Mouse (Mus musculus) cortical plate, adult 2 months (tissue): Measurements from ENCODE around the gene Rnf208. TPM values are rescaled to one million over a fixed set of nuclear protein-coding genes. Genes with fewer than 3 reads are reported as not detected.

ENCODE experiments used
- H3K27ac ChIP-seq: fragments of 200-500 bp; 2 replicates; pipeline ENCODE4 v1.5.1; 2012; ENCODE audit warnings: low read length, control low read depth, inconsistent platforms; ENCODE audit not compliant: insufficient read depth
- H3K4me1 ChIP-seq: fragments of 200-500 bp; 2 replicates; pipeline ENCODE4 v1.6.1; 2011; ENCODE audit warnings: low read length; ENCODE audit not compliant: control insufficient read depth, insufficient read depth
- H3K4me3 ChIP-seq: fragments of 200-500 bp; 2 replicates; pipeline ENCODE4 v1.5.1; 2011; ENCODE audit warnings: mild to moderate bottlenecking, low read length, control low read depth; ENCODE audit not compliant: insufficient read depth
- CTCF ChIP-seq: fragments of 200-500 bp; IDR thresholded peaks from 2 replicates; pipeline ENCODE4 v1.5.1; 2011; ENCODE audit warnings: mild to moderate bottlenecking, control low read depth, low read length; ENCODE audit not compliant: insufficient read depth; ENCODE audit errors: extremely low read depth
- POLR2A ChIP-seq: fragments of 200-500 bp; IDR thresholded peaks from 2 replicates; pipeline ENCODE4 v1.6.1; 2011; ENCODE audit warnings: mild to moderate bottlenecking, low read length, control low read depth; ENCODE audit not compliant: insufficient read depth; ENCODE audit errors: extremely low read depth
- polyA plus RNA-seq: library from polyadenylated mRNA; depleted of rRNA; stranded (reverse); fragments of >200 nt; gene quantifications from 2 replicates; pipeline ENCODE4 v1.2.3, GENCODE M21; 2012

Rnf208 gene
- polyA plus RNA-seq, 1 experiment, result 325 TPM

GRCm38 (mm10) chr2:25262795-25263622 lies 21.0 kb downstream of the Rnf208 start:
- Histone ChIP-seq H3K27ac (peak overlapping the region; percentile 44), H3K4me1 (peaks cover 7% of the 10 kb centered on the region), H3K4me3 (peak overlapping the region; percentile 27)
- TF ChIP-seq POLR2A (no peak), CTCF (no peak)

GRCm38 (mm10) chr2:25263623-25264285 lies 21.7 kb downstream of the Rnf208 start:
- Histone ChIP-seq H3K4me1 (peaks cover 7% of the 10 kb centered on the region), H3K4me3 (peak overlapping the region; percentile 27), H3K27ac (peak overlapping the region; percentile 88)
- TF ChIP-seq POLR2A (no peak), CTCF (no peak)

GRCm38 (mm10) chr2:25264286-25264660 lies 22.2 kb downstream of the Rnf208 start:
- no peak for TF ChIP-seq POLR2A
- TF ChIP-seq CTCF, result no peak
- peak overlapping the region; percentile 27 for H3K4me3 ChIP-seq
- H3K4me1 ChIP-seq, result peaks cover 7% of the 10 kb centered on the region
- H3K27ac ChIP-seq, result peak overlapping the region; percentile 88

GRCm38 (mm10) chr2:25264851-25265250 lies 22.8 kb downstream of the Rnf208 start:
- TF ChIP-seq CTCF, result no peak
- no peak for TF ChIP-seq POLR2A
- Histone ChIP-seq H3K4me1 (peaks cover 7% of the 10 kb centered on the region), H3K27ac (peak overlapping the region; percentile 88; the same call in 1 of the 2 replicates), H3K4me3 (peak overlapping the region; percentile 27)

GRCm38 (mm10) chr2:25265897-25266656 lies 24.0 kb downstream of the Rnf208 start:
- peak overlapping the region; percentile 27 for H3K4me3 ChIP-seq

GRCm38 (mm10) chr2:25266720-25267119 lies 24.7 kb downstream of the Rnf208 start:
- H3K27ac ChIP-seq, result peak overlapping the region; percentile 89
- TF ChIP-seq CTCF (no peak), POLR2A (no peak)

More at GRCm38 (mm10) chr2:25265897-25266656, 24.0 kb downstream of the Rnf208 start:
- peak; percentile 21; the same call in 1 of the 2 replicates for TF ChIP-seq POLR2A
- TF ChIP-seq CTCF, result no peak
- peaks cover 7% of the 10 kb centered on the region for H3K4me1 ChIP-seq
- H3K27ac ChIP-seq, result peak overlapping the region; percentile 88

GRCm38 (mm10) chr2:25267241-25267640 lies 25.2 kb downstream of the Rnf208 start:
- no peak for TF ChIP-seq CTCF
- 0 out of 2 replicates have a peak, but pooled peaks have one; percentile 12 for TF ChIP-seq POLR2A
- peak overlapping the region; percentile 89 for H3K27ac ChIP-seq
- H3K4me1 ChIP-seq, result peaks cover 7% of the 10 kb centered on the region
- no peak overlapping the region for H3K4me3 ChIP-seq

More at GRCm38 (mm10) chr2:25266720-25267119, 24.7 kb downstream of the Rnf208 start:
- Histone ChIP-seq H3K4me3 (peak overlapping the region; percentile 27), H3K4me1 (peaks cover 7% of the 10 kb centered on the region)

- Histone ChIP-seq H3K4me1 (peaks cover 7% of the 10 kb centered on the region), H3K4me3 (no peak overlapping the region), H3K27ac (peak overlapping the region; percentile 7)
- TF ChIP-seq CTCF (no peak), POLR2A (no peak)
Measured at GRCm38 (mm10) chr2:25267746-25268309, 25.8 kb downstream of the Rnf208 start.
